Mouse (Mus musculus) heart, adult 8-10 months (tissue): ENCODE results near the gene Cldn13. TPM values are rescaled to one million over a fixed set of nuclear protein-coding genes. Genes with fewer than 3 reads are reported as not detected.

ENCODE experiments used
- DNase-seq: peaks from one replicate; pipeline ENCODE4 v3.0.0; 2022; ENCODE audit warnings: low spot score
- total RNA-seq, 4 experiments: library from RNA; stranded (reverse); gene quantifications; 2 replicates each; pipeline ENCODE4 v1.2.4; 2022

Gene Cldn13
- total RNA-seq, 4 experiments from 2014 or later, result not detected

DNA sequence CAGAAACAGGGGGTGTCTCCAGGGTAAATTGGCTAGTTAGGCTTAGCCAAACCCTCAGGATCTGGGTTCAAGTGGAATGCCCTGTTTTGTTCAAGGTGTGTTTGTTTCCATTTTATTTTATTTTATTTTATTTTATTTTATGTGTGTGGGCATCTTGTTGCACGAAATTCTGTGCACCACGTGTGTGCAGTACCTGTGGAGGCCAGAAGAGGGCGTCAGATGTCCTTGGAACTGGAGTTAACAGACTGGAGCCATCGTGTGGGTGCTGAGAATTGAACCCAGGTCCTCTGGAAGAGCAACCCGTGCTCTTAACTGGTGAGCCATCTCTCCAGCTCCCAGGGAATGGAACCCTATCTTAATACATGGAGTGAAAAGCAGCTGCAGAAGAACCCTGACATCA lies 22.6 kb downstream of the Cldn13 start:
- DNase-seq, result no peak

DNA sequence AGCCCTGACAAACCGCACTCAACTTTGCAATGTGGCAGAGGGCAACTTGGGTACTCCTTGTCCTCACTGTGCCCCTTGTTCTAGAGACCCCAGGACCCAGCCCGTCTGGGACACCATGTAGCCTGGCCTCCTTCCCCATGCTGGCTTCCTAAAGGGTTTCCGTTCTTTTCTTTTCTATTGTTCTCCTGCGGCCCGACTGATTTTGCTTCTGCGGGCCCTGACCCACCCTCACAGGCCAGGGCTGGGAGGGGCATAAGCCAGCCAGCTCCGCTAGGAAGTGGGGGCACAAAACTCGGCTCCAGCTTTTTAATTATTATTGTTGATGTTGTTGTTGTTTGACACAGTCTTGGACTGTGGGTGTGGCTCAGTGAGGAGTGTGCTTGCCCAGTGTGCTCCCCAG lies 23.8 kb downstream of the Cldn13 start:
- DNase-seq, result peak; percentile 73

DNA sequence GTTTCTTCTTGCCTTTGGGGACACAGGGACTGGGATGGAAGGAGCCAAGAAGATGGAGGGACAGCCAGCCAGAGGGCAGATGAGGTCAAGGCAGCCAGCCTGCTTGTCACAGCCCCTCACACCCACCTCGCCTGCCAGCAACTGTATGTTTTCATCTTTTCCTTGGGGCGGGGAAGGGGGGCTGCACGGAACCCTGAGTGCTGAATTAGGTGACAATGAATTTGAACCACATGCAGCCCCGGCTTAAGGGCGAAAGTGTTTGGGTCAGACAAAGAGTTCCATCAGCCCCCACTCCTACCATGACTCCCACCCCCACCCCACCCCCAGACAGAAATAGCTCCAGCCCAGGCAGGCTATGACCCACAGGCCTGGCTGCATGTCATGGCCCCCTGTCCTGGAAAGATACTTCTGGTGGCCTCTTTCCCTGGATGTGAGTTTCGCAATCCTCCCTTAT lies 24.7 kb downstream of the Cldn13 start:
- peak; percentile 46 for DNase-seq

DNA sequence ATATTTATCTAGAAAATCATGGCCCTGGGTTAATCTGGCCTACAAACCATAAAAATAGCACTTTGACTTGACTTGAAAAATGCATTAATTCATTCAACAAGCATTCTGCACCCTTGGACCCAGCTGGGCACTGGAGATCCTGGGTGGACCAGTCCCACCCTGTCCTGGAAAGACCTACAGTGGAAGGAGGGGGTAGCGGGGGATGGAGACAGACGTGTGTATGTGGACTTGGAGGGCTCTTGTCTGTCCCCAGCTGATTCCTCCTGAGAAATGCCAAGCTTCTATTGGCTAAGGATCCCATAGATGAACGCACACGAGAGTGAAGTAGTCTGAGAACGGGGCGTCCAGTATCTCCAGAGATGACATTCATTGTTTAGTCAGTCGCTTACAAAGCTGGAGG lies 26.8 kb downstream of the Cldn13 start:
- no peak for DNase-seq

DNA sequence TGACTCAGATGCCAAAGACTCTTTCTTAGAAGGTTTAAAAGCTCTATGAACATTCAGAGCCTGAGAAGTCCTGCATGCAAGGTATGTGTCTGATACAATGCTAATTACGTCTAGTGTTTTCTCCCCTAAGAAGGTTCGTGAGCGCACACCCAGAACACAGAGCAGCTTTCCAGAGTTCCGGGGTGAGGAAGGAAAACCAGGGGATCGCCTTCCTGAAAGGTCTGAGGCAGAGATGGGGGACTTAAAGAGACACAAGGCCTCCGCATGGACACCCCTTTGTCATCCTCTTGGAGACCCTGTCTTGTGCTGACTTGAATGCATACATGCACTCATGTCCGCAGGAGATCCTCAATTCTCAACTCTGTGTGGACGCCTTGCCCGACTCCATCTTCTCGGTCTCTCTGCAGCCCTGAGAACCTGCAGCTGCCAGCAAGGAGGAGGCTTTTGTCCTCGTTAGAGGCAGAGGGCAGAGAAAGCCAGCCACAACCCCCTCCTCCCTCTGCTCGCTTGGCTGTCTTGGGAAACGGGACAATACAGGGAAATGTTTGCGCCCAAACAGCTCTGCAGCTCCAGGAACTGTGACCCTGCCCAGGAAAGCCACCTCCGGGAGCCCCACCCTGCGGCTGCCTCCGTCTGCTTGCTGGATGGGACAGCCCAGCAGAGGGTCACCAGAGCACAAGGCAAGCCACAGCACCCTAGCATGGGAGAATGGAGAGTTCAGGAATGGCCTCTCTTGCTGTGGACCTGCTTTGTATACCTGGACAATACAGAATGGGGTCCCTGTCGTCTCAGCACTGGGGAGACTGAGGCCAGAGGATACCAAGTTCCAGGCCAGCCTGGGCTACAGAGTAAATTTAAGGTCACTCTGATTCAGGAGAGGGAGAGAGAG lies 27.6 kb downstream of the Cldn13 start:
- peak; percentile 85 for DNase-seq

DNA sequence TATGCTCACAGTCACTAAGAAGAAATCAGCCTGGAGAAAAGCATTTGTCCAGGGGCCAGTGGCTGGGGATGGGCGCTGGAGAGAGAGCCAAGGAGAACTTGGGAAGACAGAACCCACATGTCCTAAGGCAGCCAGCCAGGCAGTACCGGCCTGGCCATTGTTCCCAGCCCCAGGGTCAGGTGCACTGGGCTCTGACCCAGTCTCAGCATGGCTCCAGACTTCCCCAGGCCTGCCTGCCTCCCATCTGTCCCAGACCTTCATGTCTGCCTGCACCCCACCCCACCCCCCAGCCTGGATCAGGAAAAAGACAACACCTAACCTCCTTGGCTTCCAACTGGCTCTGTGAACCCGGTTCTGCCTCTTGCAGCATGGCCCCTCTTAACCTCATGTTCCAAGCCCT lies 32.2 kb downstream of the Cldn13 start:
- DNase-seq, result peak; percentile 50

DNA sequence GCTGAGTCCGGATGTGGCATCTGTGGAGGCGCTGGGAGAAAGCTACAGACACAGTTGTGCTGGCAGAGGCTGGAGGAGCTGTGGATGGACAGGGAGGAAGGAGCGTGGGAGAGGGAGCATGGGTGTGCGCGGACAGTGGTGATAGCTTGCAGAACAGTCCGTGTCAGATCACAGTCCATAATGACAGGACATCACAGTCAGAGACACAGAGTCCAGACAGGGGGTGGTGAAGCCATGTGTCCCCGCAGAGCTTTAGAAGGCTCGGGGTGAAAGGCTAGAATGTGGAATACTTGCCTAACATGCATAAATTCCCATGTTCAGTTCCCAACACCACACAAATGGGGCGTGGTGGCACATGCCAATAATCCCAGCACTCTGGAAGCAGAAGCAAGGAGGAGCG lies 38.5 kb downstream of the Cldn13 start:
- DNase-seq, result no peak

DNA sequence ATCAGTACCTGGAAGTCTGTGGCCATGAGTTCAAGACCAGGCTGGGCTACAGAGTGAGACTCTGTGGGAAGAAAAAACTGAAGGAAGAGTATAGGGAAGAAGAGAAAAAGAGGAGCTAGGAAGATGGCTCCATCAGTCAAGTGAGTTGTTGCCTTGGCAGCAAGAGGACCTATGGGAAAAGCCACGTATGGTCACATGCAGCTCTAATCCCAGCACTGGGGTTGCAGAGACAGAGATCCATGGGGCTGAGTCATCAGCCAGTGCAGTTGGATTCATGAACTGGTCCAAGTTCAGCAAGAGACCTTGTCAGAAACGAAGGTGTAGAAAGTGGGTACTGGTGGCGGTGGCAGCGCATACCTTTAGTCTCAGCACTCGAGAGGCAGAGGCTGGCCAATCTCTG lies 40.1 kb downstream of the Cldn13 start:
- DNase-seq, result no peak

DNA sequence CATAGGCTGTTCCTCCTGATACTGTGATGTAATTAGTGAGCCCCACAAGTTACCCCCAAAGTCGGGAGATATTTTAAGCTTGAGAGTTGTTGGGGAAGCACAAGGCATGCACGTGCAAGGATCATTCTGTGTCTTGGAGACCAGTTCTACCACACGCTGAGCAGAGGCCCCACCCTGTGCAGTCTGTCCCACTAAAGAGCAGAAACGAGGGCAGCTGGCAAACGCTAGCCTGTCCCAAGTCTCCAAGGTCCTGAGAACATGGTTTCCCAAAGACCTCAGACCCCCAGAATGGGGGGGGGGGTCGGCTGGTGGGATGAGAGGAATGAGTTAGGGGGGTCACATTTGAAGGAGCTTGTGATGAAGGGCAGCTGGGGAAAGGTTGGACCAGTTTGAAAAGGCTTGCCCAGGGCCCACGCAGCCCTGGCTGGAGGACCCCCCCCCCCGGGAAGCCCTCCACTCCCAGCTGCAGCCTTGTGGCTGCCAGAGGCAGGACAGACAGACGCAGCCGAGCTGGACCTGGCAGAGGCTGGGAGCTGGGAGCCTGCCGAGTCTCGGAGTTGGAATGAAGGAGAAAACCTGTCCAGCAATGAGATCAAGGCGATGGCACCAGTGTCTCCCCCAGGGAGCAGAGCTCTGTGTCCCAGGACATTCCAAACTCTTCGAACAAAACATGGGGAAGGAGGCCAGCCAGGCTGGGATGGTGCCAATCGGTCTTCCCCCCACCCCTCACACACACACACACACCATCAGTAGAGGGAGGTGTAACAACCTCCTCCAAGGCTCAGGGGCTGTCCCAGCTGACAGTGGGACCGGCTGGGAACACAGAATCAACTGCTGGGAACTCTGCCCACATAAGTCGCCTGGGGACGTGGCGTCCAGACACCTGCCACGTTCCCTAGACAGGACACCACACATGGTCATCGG lies 41.1 kb downstream of the Cldn13 start:
- peak; percentile 67 for DNase-seq

DNA sequence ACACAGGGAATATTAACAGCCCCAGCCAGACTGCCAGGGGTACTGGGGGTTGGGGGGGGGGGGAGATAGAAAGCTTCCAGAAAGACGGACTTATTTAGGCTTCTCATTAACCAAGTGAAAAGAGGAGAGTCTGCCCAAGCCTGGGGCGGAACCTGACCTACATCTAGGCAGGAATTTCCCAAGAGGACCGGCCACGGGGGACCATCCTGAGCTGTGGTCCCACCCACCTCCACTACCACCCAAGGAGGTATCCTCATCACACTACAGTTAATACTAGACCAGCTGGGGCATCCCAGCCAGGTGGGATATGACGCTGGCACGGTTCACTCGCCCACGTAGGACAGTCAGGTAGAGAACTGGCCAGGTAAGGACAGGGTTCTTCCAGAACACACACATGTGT lies 42.3 kb downstream of the Cldn13 start:
- no peak for DNase-seq

DNA sequence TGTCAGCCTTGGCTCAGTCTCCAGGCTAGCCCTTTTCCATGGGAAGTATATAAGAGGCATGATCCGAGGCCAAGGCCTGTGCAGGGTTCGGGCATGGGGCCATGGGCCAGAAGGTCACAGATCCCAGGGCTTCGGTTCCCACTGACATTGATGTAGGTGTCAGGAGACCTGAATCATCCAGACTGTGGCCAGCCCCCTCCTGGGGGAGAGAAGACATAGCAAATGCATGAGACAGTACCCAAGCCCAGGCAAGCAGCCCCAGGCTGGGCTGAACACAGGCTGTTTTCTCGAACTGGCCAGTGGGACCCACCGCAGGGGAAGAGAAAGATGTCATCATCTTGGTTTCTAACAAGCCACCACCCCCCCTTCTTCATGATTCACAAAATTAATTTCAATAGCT lies 42.7 kb downstream of the Cldn13 start:
- no peak for DNase-seq

DNA sequence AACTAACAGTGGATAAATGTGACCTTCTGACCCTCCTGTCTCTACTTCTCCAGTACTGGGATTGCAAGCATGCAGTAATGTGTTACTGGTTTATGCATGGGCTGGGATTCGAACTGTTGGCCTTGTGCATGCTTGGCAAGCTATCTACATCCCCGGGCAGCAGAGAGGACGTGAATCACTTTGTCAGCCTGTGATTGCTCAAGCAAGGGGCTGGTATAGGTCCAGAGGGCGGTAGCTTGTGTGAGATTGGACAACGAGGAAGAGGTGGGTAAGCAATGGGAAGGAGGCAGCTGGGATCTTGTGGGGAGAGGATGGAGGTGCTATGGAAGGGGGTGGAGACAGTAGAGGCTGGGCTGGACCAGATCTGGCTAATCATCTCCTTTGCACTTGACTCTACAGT lies 46.8 kb downstream of the Cldn13 start:
- no peak for DNase-seq

DNA sequence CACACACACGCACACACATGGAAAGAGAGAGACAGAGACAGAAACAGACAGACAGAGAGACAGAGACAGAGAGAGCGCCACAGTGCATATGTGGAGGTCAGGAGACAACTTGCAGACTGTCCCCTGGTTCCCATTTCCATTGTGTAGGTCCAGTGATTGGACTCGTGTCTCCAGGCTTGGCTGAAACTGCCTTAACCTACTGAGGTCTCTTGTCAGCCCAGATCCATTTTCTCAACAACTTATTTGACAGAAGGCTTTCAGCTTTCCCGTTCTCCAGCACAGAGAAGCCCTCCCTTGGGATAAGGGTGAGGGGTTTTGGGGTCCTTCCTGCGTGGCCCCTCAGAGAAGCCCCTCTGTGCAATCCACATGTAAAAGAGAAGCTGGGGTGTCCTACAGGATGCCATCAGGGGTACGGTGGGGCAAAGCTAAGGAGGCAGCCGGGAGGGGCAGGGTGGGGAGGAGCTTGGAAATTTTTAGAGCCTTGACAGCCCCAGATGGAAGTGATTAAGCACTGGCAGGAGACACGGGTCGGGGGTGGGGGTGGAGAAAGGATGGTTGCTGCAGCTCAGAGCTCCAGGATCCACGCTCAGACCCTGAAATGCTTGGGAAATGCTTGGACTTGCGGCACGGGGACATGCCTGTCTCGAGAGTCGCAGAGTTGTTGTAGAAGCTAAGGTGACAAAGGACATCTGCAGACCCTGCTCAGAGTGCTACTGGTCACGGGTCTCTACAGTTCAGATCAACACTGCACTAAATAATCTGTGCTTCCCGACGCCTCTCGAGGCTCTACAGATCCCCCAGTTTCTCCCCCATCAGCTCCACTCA lies 47.8 kb downstream of the Cldn13 start:
- no peak for DNase-seq

DNA sequence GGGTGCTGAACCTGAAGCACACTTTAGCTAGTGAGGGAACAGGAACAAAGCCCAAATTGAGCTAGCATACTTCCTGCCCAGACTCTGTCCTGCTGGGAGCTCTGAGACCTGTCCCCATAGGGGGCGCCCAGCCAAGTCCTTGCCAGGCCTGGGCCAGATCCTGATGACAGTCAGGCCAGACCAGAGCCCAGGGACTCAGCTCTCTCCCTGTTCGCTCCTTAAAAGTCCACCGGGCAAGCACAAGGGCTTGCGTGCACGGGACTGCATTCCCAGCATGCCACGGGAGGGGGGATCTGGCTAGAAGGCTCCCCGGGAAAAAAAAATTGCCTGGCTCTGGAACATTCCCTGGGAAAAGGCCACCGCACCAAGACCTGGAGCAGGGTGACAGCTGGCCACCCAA lies 50.2 kb downstream of the Cldn13 start:
- DNase-seq, result peak; percentile 58

Other genes with a start within 250 kb of the Cldn13 start
- gene Limk1, start 226.9 kb downstream of the Cldn13 start, total RNA-seq, result 1 to 10 TPM; 3.8 to 5.1 (median 4.0) TPM
- 10 to 100 TPM; 14.7 to 26.2 (median 17.6) TPM for gene Eln, start 168.2 kb downstream of the Cldn13 start, total RNA-seq
- gene Tmem270, start 8.8 kb downstream of the Cldn13 start, total RNA-seq, result not detected
- 10 to 100 TPM in 1 of 4 experiments, 1 to 10 TPM in 3; 6.3 to 11.9 (median 7.9) TPM for gene Mettl27, start 16.8 kb upstream of the Cldn13 start, total RNA-seq
- gene Cldn4, start 31.4 kb upstream of the Cldn13 start, total RNA-seq, result not detected
- gene Cldn3, start 70.7 kb upstream of the Cldn13 start, total RNA-seq, result under 1 TPM in 1 of 4 experiments, not detected in 3; 0.28 TPM
- gene Abhd11, start 93.6 kb upstream of the Cldn13 start, total RNA-seq, result 10 to 100 TPM; 67.0 to 71.0 (median 70.2) TPM
- 1 to 10 TPM in 3 of 4 experiments, under 1 TPM in 1; 0.88 to 2.4 (median 1.2) TPM for gene Stx1a, start 108.0 kb upstream of the Cldn13 start, total RNA-seq
- 10 to 100 TPM; 43.8 to 49.3 (median 45.5) TPM for gene Dnajc30, start 148.7 kb upstream of the Cldn13 start, total RNA-seq
- gene Bud23, start 149.4 kb upstream of the Cldn13 start, total RNA-seq, result 10 to 100 TPM; 18.0 to 31.3 (median 23.7) TPM
- under 1 TPM; 0.37 to 0.57 (median 0.47) TPM for gene Vps37d, start 162.7 kb upstream of the Cldn13 start, total RNA-seq
- gene Mlxipl, start 174.4 kb upstream of the Cldn13 start, total RNA-seq, result 10 to 100 TPM; 18.0 to 39.9 (median 21.3) TPM
- 10 to 100 TPM in 3 of 4 experiments, 1 to 10 TPM in 1; 9.6 to 14.0 (median 10.7) TPM for gene Tbl2, start 234.1 kb upstream of the Cldn13 start, total RNA-seq